Mouse (Mus musculus) neural tube, embryonic 12.5 days (tissue): ENCODE results near the gene Kat7. TPM values are rescaled to one million over a fixed set of nuclear protein-coding genes. Genes with fewer than 3 reads are reported as not detected.

Experiments used
- ATAC-seq: fragments of 200-750 bp; cut with Nextera tagmentation; 2 replicates; pipeline ENCODE4 v1.8.0; 2017; ENCODE audit warnings: low read depth, mild to moderate bottlenecking, moderate TSS enrichment, moderate library complexity; ENCODE audit not compliant: low FRiP score
- H3K27ac ChIP-seq: fragments of 300-500 bp; sonication (generic); 2 replicates; pipeline ENCODE4 v1.5.1; 2016
- H3K27me3 ChIP-seq: fragments of 300-500 bp; sonication (generic); replicated peaks from 2 replicates; pipeline ENCODE4 v1.6.1; 2016; ENCODE audit warnings: mild to moderate bottlenecking
- H3K36me3 ChIP-seq: fragments of 300-500 bp; sonication (generic); 2 replicates; pipeline ENCODE4 v1.6.1; 2016; ENCODE audit warnings: mild to moderate bottlenecking
- H3K4me1 ChIP-seq: fragments of 300-500 bp; sonication (generic); 2 replicates; pipeline ENCODE4 v1.6.1; 2016
- H3K4me2 ChIP-seq: fragments of 300-500 bp; sonication (generic); replicated peaks from 2 replicates; pipeline ENCODE4 v1.6.1; 2016; ENCODE audit warnings: mild to moderate bottlenecking
- H3K4me3 ChIP-seq: fragments of 300-500 bp; sonication (generic); 2 replicates; pipeline ENCODE4 v1.5.1; 2016
- H3K9ac ChIP-seq: fragments of 300-500 bp; sonication (generic); 2 replicates; pipeline ENCODE4 v1.6.1; 2016; ENCODE audit warnings: mild to moderate bottlenecking
- H3K9me3 ChIP-seq: fragments of 300-500 bp; sonication (generic); 2 replicates; pipeline ENCODE4 v1.6.1; 2016; ENCODE audit warnings: mild to moderate bottlenecking
- WGBS: fragments of 180-500 bp; shearing (Covaris S2); methylation state at CpG from one replicate; pipeline ENCODE4 v1.1.7; 2016; 5-methylcytosine and 5-hydroxymethylcytosine counted together
- polyA plus RNA-seq: library from polyadenylated mRNA; unstranded; fragments of >200 nt; fragmentation: Nextera tagmentation; extraction: Ambion mirVana; gene quantifications from 2 replicates; pipeline ENCODE4 v1.2.1, GENCODE M21; 2016

The Kat7 gene
- polyA plus RNA-seq, 1 experiment from 2014 or later = 69.8 TPM

DNA sequence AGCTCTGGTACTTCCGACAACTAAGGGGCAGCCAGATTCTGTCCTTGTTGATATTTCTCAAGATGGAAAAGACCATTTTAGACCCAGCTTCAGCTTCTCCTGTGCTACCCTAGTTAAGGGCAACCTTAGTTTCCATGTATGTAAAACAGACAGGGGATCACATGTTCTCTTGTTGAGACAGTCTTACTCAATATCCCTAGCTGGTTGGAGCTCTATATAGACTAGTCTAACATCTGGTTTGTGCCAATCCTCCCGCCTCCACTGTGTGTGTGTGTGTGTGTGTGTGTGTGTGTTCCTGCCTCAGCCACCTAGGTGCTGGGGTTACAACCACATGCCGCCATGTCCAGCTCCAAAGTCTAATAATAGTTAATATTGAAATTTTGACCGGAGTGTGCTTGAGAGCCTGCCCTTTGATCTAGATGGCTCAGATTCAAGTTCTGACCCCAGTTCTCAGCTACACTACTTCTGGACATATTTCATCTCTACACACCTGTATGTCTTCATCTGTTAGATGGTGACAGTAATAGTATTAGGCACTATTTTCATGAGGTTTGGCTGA lies 45.5 kb downstream of the Kat7 start:
- Histone ChIP-seq H3K36me3 (peaks cover 5% of the 10 kb centered on the region), H3K9ac (no peak overlapping the region), H3K27ac (no peak overlapping the region), H3K27me3 (no peaks in the 10 kb centered on the region), H3K4me2 (no peak overlapping the region), H3K4me1 (peaks cover 11% of the 10 kb centered on the region), H3K9me3 (no peaks in the 10 kb centered on the region), H3K4me3 (no peak overlapping the region)
- no peak for ATAC-seq
- WGBS = 74% methylated on average over 4 of the region's 4 CpGs

DNA sequence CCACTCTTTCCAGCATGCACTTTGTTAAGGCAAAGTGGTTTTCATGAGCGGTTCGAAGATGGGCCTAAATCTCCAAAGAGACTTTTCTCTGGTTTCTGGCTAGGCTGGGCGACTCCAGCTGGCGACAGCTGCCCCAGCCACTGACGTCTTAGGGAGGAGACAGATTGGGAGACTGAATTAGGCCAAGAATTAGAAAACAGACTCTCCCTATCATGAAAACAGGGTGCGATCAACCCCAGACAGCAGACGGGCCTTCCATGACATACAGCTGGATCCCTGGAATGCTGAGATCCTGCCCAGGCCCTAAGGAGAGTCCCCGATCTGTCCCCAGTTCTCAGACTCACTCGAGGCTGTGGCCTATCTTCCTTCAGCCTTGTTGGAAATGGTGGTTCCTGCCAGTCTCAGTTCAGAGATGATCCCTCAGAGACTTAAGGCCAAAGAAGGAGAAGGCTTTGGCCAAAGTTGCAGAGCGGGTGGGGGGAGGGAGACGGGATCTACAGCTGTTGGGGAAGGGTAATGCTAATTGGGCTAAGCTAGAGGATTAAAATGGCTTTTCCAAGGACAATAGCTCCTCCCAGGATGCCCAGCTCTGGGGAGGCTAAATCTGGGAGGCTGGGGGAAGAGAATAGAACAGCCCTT lies 46.1 kb downstream of the Kat7 start:
- no peaks in the 10 kb centered on the region; the same call in 1 of the 2 replicates for H3K36me3 ChIP-seq
- no peak overlapping the region for H3K9ac ChIP-seq
- H3K27ac ChIP-seq = 0 out of 2 replicates have a peak overlapping the region, but pooled peaks have one; percentile 9
- no peaks in the 10 kb centered on the region for H3K27me3 ChIP-seq
- WGBS = 16% methylated on average over 11 of the region's 11 CpGs
- H3K4me3 ChIP-seq = no peak overlapping the region
- no peaks in the 10 kb centered on the region for H3K9me3 ChIP-seq
- no peak for ATAC-seq
- H3K4me2 ChIP-seq = no peak overlapping the region
- peaks cover 17% of the 10 kb centered on the region for H3K4me1 ChIP-seq

DNA sequence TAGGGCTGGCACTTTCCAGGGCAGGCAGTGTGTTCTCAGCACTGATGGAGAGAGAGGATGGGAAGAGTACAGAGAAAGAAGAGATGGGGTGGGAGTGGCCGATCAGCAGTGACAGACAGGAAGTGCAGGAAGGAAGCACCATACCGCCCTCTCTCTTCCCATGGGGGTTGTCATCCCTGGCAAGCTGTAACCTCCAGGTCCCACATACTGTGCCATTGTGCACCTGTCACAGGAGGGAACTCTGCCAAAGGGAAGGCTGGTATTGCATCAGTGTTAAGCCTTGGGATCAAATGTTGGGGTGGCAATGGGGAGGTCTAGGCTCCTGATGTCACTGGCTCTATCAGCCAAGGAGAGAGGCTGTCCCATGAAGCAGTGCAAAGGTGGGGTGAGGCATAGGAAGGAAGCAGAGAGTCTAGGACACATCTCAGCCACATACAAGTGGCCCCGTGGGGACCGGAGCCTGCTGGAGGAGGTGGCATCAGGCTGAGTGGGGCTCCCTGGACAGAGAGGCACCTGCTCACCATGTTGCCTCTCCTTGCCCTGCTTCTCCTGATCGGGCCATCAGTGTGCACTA lies 48.8 kb downstream of the Kat7 start, which contains the start of gene Tac4:
TSS of gene Tac4 (plus strand) at position 352 of the 574 bp plus-strand sequence.
- no peak for ATAC-seq
- no peak within 1 kb of the TSS for H3K9ac ChIP-seq
- H3K4me2 ChIP-seq = no peak within 1 kb of the TSS
- no peaks in the 10 kb centered on the region for H3K36me3 ChIP-seq
- H3K4me3 ChIP-seq = no peak within 1 kb of the TSS
- 73% methylated on average over 5 of the region's 5 CpGs for WGBS
- H3K4me1 ChIP-seq = peaks cover 24% of the 10 kb centered on the region
- no peaks in the 10 kb centered on the region for H3K27me3 ChIP-seq
- H3K9me3 ChIP-seq = no peaks in the 10 kb centered on the region
- no peak within 1 kb of the TSS for H3K27ac ChIP-seq

DNA sequence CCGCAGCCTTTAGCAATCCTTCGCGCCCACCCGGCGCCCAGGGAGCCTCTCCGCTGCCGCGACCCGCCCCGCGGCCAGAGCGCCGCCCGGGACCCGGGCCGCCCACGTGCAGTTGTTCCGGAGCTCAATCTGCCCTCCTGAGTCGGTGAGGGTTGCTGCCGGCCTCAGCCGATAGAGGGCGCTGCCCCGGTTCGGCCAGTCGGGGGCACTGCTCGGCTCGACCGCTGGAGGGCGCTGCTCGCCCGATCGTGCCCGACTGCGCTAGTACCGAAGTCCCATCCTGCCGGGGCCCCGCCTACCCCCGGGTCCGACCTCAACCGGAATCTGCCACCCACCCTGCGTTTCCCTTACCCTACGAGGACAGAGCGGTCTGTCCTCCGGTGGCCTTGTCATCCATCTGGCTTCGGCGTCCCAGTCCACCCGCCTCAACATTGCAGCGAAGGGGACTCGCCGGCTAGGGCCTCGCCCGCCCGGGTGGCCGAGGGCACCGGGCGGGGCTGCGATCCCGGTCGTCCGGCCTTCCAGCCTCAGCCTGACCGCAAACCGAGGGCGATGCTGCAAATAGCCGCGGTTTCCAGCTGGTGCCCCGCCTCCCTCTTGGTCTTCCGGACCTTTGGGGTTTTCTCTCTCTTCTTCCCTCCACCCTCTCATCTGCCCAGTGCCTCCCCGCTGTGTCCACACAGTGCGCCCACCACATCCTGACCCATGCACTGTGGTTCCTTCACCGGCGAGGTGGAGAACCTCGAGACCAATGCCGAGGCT lies 50.8 kb downstream of the Kat7 start:
- Histone ChIP-seq H3K9me3 (no peaks in the 10 kb centered on the region), H3K27ac (no peak overlapping the region), H3K4me3 (peak overlapping the region; percentile 46), H3K27me3 (no peaks in the 10 kb centered on the region; the same call in 1 of the 2 replicates), H3K4me1 (peaks cover 24% of the 10 kb centered on the region), H3K36me3 (no peaks in the 10 kb centered on the region), H3K9ac (peak overlapping the region; percentile 54), H3K4me2 (peak overlapping the region; percentile 74)
- peak; percentile 74 for ATAC-seq
- WGBS = under 1% methylated on average over 73 of the region's 73 CpGs

DNA sequence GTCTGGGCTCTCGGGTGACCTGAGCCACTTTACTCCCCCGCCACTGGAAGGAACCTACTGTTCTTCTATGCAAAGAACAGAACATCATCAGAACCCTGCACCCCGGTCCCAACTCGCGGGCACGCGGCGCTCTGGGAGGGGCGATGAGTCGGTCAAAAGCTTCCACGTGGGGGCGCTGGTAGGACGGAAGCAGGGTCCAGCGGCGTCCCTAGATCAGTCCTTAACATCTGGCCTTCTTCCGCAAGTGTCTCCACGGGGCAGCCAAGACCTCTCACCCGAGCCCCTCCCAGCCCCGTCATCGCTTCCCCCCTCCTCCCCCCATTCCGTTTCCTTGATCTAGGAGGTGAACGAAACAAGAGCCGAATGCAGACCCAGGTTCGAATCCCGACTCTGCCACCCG lies 51.6 kb downstream of the Kat7 start:
- Histone ChIP-seq H3K36me3 (no peaks in the 10 kb centered on the region), H3K4me1 (peaks cover 17% of the 10 kb centered on the region), H3K27ac (no peak overlapping the region), H3K9ac (peak overlapping the region; percentile 54), H3K4me3 (peak overlapping the region; percentile 46), H3K27me3 (no peaks in the 10 kb centered on the region; the same call in 1 of the 2 replicates), H3K9me3 (no peaks in the 10 kb centered on the region), H3K4me2 (peak overlapping the region; percentile 74)
- WGBS = under 1% methylated on average over 26 of the region's 26 CpGs
- peak; percentile 34; the same call in 1 of the 2 replicates for ATAC-seq

DNA sequence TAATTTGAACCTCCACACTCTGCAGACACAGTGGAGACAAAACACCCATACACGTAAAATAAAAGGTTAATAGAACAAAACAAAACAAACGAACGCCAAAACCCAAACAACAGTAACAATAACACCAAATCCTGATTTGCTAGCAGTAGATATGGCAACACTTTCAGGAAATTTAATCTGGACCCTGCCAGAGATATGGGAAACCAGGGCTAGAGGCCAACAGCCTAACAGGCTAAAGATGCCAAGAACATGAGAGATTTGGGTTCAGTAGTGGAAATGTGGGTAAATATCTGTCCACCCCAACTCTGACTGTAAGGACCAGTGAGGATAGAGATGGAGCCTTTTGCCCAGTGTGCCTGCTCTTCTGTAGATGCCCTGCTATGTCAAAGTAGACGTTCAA lies 52.1 kb downstream of the Kat7 start:
- peak overlapping the region; percentile 74 for H3K4me2 ChIP-seq
- H3K9me3 ChIP-seq = no peaks in the 10 kb centered on the region
- no peak overlapping the region for H3K27ac ChIP-seq
- H3K9ac ChIP-seq = no peak overlapping the region
- no peaks in the 10 kb centered on the region for H3K36me3 ChIP-seq
- WGBS = 62% methylated on average over 4 of the region's 4 CpGs
- H3K4me1 ChIP-seq = peaks cover 14% of the 10 kb centered on the region; the same call in 1 of the 2 replicates
- ATAC-seq = no peak
- H3K27me3 ChIP-seq = no peaks in the 10 kb centered on the region; the same call in 1 of the 2 replicates
- no peak overlapping the region for H3K4me3 ChIP-seq

DNA sequence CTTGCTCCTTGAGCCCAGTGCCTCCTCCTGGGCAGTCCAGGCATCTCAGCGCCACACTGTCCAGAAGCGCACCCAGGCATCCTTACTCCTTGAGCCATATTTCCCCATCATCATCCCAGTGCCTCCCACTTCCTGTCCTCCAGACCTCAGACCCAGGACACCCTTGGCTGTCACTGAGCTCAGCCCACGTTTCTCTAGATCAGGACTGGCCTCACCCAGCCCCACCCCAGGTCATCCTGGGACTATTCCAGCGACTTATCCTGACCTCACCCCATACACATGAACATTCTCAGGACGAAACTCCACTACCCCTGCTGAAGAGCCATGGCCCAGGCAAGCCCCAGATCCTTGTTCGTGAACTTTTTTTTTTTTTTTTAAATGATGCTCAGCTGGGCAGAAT lies 54.3 kb downstream of the Kat7 start:
- Histone ChIP-seq H3K4me2 (no peak overlapping the region), H3K4me1 (peaks cover 14% of the 10 kb centered on the region; the same call in 1 of the 2 replicates), H3K9ac (no peak overlapping the region), H3K4me3 (no peak overlapping the region), H3K27ac (no peak overlapping the region), H3K36me3 (no peaks in the 10 kb centered on the region), H3K27me3 (no peaks in the 10 kb centered on the region; the same call in 1 of the 2 replicates), H3K9me3 (no peaks in the 10 kb centered on the region)
- 81% methylated on average over 6 of the region's 6 CpGs for WGBS
- ATAC-seq = no peak

DNA sequence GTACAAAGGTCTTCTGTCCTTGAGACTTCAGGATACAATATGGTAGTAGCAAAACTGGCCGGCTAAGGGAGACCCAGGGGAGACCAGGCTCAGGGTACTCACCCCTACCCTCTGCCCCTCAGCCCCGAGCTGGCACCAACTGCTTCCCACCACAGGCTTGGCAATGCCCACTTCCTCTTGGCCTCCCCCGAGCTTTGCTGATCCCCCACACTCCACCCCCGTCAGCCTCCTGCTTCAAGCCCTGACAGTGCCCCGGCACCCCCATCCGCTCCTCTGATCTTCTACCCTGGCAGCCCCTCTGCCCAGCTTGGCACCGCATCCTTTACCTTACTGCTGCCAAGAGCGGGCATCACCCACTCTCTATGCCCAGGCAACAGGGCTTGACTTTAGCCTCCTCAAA lies 55.9 kb downstream of the Kat7 start:
- H3K4me2 ChIP-seq = no peak overlapping the region
- peaks cover 9% of the 10 kb centered on the region; the same call in 1 of the 2 replicates for H3K4me1 ChIP-seq
- no peak for ATAC-seq
- no peak overlapping the region for H3K4me3 ChIP-seq
- no peak overlapping the region for H3K9ac ChIP-seq
- H3K9me3 ChIP-seq = no peaks in the 10 kb centered on the region
- H3K27ac ChIP-seq = no peak overlapping the region
- WGBS = 91% methylated on average over 8 of the region's 8 CpGs
- peaks cover 5% of the 10 kb centered on the region; the same call in 1 of the 2 replicates for H3K27me3 ChIP-seq
- H3K36me3 ChIP-seq = no peaks in the 10 kb centered on the region

DNA sequence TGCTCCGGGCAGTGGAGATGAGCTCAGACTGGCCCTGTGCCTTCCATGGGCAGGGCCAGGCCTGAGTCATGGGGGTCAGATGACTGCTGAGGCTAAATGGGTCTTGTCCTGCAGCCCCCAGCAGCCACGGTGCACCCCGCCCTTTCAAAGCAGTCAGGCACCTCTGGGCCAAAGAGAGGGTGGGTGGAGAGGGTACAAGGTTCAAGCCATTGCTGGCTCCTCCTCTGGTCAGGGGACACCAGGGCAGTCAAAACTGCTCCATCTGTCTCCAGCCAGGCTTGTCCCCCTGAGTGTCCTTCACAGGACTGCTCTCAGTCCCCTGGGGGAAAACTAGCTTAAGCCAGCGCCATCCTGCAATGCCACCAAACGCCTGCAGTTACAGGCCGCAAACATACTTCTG lies 57.9 kb downstream of the Kat7 start:
- 86% methylated on average over 6 of the region's 6 CpGs for WGBS
- Histone ChIP-seq H3K9ac (no peak overlapping the region), H3K4me1 (no peaks in the 10 kb centered on the region), H3K36me3 (no peaks in the 10 kb centered on the region), H3K9me3 (no peaks in the 10 kb centered on the region; the same call in 1 of the 2 replicates), H3K27me3 (peaks cover 5% of the 10 kb centered on the region; the same call in 1 of the 2 replicates), H3K4me2 (no peak overlapping the region), H3K27ac (no peak overlapping the region), H3K4me3 (no peak overlapping the region)
- ATAC-seq = no peak

DNA sequence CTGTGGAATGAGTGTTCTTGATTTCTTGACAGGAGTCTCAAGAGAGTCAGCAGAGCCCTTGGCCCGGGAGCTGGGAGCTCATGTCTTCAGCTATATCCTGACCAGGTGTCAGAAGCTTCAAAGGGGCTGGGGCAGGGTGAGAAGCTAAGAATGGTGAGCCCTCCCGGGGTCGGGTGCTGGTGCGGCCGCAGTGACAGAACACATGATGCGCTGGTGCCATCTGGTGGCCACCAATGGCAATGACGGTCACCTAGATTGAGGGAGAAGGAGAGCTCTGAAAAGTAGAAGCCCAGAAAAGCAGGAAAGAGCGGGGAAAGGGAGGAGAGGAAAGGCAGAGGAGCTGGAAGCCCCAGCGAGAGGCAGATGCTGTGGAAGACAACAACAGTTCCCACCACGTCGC lies 58.8 kb downstream of the Kat7 start:
- Histone ChIP-seq H3K27ac (no peak overlapping the region), H3K27me3 (peaks cover 5% of the 10 kb centered on the region; the same call in 1 of the 2 replicates), H3K36me3 (no peaks in the 10 kb centered on the region), H3K9ac (no peak overlapping the region), H3K4me3 (no peak overlapping the region), H3K4me1 (no peaks in the 10 kb centered on the region), H3K4me2 (no peak overlapping the region), H3K9me3 (no peaks in the 10 kb centered on the region; the same call in 1 of the 2 replicates)
- ATAC-seq = no peak
- 5% methylated on average over 11 of the region's 11 CpGs for WGBS

DNA sequence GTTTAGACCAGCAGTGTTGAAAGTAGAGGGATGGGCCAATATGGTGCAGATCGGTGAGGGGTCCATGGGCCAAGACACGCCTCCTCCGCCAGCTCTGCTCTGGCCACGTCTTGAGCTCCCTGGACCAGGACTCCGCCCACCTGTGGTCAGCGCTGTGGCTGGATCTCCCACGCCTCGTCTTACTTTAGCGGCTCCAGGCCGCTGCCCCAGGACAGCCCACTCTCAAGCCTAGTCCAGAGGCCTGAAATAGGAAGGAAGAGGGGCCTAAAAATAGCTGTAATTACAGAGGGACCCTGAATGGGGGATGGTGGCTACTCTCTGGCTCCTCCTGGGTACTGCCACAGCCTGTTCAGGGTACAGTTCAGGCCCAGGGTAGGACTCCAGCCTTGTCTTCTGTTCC lies 59.9 kb downstream of the Kat7 start:
- Histone ChIP-seq H3K9me3 (no peaks in the 10 kb centered on the region; the same call in 1 of the 2 replicates), H3K27ac (no peak overlapping the region), H3K4me1 (no peaks in the 10 kb centered on the region), H3K9ac (no peak overlapping the region), H3K36me3 (no peaks in the 10 kb centered on the region), H3K27me3 (peaks cover 5% of the 10 kb centered on the region; the same call in 1 of the 2 replicates), H3K4me2 (no peak overlapping the region), H3K4me3 (no peak overlapping the region)
- 53% methylated on average over 10 of the region's 10 CpGs for WGBS
- no peak for ATAC-seq

DNA sequence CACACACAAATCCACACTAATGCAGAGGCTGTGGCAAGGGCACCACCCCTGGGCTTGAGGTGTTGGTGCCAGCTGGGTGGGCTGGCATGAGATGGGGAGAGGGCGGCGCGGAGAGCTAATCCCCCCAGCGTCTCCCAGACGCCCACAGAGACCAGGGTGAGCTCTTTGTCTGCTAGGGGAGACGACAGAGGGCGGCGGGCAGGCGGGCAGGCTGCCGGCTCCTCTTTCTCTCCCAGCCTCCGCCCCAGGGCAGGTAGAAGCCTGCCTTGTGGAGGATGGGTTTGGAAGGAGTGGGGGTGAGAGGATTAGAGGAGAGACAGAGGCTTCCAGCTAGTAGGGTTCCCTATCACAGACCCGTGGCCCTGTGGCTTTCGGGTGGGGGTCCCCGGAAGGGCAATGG lies 63.0 kb downstream of the Kat7 start:
- Histone ChIP-seq H3K27ac (no peak overlapping the region), H3K9ac (no peak overlapping the region)
- 53% methylated on average over 14 of the region's 14 CpGs for WGBS

More for the DNA sequence above, 63.0 kb downstream of the Kat7 start:
- H3K27me3 ChIP-seq = 0 out of 2 replicates have a peak, but pooled peaks cover 5% of the 10 kb centered on the region
- no peak overlapping the region for H3K4me3 ChIP-seq
- no peaks in the 10 kb centered on the region for H3K36me3 ChIP-seq
- H3K4me1 ChIP-seq = no peaks in the 10 kb centered on the region
- no peaks in the 10 kb centered on the region; the same call in 1 of the 2 replicates for H3K9me3 ChIP-seq
- ATAC-seq = no peak
- H3K4me2 ChIP-seq = no peak overlapping the region
